Mouse (Mus musculus) embryo, embryonic 11.5 days (tissue): ENCODE results near the gene Atic.

Experiments
- DNase-seq: peaks from one replicate; pipeline ENCODE4 v3.0.0-alpha.2; 2012; ENCODE audit warnings: low read depth, low spot score

Atic gene

DNA sequence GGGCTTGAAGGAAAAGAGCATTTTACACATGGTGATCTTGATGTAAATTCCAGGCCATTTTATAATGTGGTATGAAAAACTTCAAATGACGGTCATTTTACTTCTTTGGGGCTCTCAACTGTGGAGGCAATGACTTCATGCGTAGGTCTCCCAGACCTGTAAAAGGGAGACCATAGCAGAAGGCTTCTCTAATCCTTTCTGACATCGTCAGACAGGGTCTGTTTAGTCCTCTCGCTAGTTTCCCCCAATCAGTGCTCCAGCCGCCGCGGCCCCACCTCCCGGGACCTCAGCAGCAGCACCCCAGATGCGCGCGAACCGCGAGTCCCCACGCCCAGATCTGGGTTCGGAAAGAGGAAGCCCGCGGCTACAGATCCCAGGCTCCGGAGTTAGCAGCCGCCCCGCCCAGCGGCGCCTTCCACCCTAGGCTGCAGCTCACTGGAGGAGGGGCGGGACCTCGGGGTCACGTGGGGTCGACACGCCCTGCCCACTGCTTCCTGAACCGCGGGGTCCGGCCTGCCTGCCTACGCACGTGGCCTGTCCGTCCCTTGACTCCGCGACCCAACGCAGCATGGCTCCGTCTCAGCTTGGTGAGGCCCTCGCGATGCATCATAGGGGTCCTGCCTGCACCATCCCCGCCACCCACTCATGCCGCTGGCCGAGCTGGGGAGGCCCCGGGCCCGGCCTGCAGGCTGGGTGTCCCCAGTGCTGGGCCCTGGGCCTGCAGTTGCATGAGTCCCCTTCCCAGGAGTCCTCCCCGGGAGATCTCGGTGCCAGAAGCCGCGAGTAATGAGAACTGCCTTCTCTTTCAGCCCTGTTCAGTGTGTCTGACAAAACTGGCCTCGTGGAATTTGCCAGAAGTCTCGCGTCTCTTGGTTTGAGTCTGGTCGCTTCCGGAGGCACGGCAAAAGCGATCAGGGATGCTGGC, at the start of gene Atic:
TSS of gene Atic (plus strand) at position 463 of the 925 bp plus-strand sequence.
- DNase-seq, result peak; percentile 89

DNA sequence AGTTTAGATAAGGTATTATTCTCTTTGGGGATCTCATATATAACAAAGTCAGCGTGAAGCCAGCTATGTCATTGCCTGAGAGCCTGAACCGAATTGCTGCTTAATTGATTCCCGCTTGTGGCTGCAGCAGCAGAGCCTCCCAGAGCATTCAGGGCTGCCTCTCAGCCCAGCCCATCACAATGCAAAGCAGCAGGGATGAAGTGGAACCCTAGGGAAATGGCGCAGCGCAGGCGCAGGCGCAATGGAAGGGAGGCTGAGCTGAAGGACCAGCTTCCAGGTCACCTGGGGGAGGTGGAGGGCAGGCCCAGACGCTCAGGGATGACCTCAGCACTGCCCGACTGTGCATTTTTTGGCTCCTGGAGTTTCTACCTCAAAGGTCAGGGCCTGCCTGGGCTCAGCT, 49.7 kb upstream of the Atic start:
- peak; percentile 41 for DNase-seq

DNA sequence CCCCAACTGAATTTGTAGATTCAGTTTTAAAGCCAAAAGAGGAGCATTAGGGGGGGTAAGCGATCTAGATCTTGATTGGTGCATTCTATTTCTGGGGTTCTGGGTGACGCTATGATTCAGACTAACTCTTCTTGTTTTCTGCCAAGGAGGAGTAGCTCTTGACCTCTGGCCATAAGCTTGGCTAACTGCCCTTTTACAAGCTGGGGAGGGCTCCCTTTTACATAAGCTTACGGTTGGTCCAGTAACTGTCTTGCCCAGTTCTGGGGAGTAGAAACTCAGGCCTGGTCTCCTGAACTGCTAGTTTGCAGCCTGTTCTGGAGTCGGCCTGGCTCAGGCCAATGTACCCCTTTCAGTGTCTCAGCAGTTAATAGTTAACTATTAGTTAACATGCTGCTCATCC, 41.9 kb upstream of the Atic start:
- DNase-seq, result no peak

DNA sequence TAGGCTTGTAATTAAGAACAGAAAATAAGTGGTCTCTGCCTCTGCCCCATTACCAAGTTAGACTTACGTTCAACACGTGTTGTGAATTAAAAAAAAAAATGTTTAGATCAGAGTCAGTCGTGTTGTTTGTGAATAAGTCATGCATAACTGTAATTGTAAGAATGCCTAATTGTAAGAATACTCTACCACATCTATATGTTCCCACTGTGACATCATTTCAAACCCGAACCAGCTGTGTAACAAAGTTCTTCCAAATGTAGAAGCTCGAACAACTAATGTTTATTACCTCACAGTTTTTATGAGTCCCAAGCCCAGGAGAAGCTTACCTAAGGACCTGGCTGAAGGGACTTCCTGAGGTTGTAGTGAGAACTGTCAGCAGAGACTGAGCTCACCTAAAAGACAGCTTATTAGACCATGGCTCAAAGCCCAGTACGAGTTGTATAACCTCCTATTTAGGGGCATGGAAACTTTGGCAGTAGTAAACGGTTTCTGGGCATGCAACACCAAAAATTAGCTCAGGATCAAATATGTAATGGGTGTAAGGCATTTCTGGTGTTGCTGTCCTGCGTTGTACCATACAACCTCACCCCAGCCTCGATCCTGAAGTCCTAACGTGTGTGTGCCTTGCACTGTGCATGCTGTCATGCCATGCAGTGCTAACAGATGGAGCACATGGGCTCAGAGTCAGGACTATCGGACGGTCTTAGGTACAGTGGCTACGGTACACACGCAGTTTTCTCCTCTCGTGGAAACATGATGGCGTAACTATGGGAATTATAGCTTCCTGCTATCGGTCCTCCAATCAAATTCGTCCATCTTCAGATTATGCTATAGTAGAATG, 27.9 kb upstream of the Atic start:
- no peak for DNase-seq

DNA sequence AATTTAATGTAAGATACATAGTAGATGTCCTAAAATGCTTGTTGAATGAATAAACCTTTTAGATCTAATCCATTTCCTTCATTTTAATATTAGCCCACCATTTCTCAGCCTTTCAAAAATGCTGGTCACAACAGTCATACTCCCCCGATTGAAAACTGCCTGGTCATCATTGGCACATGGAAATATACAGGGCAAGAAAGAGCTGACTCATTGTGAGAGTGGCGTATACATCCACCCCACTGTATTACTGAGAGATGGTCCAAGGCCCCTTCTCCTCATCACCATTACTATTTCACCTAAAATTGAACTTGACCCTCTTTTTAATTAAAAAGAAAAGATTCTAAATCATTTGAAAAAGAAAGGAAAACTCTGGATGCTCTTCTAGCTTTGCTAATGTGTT, 26.2 kb upstream of the Atic start:
- DNase-seq, result no peak

DNA sequence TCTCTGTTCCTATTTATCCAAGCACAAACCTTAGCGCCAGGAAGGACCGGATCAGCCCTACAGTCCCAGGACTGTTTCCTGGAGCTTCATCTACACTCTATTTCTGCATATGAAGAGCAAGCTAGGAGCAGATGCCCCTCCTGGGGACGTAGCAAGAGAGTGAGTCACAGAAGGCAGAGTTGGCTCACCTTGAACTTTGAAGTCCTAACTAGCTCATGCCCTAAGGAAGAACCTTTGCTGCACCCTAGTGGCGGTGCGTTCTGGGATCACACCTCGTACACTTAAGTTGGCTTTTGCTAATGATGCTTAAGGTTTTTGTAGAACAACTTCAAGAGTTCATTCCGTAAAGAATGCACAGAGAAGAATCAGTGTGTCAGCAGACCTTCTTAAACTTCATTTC, 25.3 kb upstream of the Atic start:
- DNase-seq, result peak; percentile 36

DNA sequence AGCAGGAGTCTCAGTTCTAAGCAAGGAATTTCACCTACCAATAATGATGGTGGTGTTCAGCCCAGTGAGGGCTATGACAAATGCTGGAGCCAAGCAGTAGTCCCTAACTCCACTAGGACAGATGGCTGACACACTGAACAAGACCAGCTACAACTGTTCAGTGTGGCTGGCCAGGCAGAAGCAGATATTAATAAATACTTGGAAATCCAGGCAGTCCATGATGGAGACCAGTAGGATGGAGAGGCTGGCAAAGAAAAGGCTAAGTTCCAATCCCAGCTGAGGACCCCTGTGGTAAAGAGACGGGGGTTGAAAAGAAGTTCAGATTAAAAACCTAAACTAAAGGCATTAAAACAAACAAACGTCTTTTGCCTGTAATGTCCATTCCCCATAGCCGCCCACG, 17.3 kb upstream of the Atic start:
- DNase-seq, result no peak

DNA sequence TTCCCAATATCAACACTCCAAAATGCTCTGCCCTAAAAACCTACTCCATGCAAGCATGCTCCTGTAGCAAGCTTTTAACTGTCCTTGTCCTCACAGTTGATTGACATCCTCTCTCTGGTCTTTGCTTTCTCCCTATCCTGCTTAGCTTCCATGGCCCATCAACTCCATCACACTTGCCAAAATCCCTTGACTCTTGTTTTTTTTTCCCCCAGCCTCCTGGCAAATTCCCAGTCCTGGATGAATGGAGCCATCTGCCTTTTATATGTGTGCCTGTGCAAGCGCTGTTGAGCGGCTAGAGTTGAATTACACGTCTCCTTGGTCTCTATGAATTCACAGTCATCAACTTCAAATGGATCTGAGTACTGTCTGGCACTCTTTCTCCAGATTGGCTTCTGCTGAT, 16.5 kb upstream of the Atic start:
- DNase-seq, result no peak

DNA sequence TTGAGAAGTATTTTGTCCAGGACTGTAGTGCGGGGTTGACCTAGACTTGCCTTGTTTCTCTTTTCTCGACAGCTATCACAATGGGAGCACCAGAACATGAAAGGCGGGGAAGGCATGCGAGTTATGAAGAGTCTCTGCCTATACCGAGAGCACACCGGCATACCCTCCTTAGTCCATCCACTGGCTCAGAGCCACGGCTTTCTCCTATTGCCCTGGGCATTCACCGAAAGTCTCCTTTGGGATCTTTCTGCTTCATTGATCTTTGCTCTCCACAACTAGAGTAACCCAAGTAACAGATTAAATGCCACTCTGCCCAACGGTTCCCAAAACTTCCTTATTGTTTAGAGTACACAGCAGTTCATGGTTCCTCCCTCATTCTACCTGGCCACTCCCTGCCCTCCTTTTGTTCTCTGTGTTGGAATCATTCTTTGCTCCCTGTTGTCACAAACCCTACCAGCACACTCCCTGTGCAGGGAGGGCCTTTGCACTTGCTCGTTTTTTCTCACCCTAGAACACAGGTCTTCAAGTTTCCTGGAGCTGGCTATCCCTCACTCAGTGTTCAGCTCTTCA, 6.2 kb upstream of the Atic start:
- DNase-seq, result no peak

DNA sequence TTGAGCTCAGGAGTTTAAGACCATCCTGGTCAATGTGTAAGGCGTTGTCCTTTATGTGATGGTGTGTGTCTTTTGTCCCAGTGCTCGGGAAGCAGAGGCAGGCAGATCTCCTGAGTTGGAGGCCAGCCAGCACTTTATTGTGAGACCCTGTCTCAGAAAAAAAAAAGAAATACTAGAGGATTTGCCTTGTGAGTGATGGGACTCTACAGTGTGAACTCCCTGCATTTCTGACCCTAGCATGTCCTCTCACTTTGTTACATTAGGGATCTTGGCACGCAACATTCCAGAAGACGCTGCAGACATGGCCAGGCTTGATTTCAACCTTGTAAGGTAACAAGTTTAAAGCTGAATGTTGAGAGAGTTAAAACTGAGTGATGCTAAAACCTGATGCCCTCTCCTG, 3.7 kb downstream of the Atic start:
- DNase-seq, result no peak

DNA sequence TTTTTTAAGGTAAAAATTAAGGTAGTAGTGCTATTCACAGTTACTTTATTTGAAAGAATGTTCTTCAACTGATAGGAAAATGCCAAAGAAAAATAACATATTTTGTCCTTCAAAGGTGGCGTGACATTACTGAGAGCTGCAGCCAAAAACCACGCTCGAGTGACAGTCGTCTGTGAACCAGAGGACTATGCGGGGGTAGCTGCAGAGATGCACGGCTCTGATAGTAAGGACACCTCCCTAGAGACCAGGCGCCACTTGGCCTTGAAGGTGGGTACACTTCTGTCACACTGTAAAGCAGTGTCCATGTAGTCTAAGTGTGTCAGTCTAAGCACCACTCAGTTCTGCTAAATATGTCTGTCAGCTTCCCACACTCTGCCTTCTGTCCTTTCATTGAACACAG, 7.3 kb downstream of the Atic start:
- DNase-seq, result no peak

DNA sequence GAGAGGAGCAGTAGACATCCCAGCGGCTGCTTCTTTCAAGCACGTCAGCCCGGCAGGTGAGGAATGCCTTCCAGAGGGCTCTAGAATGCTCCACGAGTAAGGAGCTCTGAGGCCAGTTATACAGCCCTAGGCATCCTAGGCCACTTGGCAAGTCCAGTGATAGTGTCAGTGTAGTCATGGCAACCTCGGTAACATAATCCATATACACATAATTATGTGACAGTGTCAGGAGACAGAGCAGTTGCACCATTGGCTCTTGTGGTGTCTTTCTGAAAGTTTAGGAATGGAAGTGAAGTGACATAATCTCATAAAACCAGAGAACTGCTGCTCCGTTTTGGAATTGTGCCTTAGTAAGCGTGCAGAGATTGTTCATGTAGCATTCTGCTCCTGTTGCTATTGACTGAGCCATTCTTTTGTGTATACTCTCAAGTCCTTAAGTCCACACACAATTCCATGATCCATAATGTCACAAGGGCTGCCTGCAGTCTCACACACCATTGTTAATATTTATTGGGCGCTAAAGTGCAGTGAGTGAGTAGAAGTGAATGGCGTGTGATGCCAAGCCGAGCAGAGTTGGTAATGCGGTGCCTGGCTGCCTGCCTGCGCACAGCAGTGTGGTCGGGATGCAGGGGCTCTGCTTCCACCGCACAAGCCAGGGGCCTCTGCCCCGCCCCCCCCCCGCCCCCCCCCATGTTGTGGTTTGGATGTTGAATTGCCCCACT, 11.1 kb downstream of the Atic start:
- DNase-seq, result no peak

DNA sequence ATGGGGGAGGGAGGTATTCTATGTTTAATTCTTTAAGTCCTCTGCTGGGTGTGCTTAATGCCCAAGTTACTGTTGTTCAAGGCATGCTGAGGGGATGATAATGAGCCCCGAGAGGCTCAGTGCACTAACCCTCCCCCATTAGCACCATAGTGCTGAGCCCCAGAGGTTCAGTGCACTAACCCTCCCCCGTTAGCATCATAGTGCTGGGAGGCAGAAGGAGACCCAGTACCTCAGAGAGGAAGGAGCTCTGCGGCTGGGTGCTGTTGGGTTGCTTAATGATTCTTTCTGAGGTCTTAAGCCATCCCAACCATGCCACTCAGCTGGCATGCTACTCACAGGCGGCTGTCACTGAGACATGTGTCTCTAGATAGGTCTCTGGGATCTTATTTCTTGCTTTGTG, 13.2 kb downstream of the Atic start:
- DNase-seq, result no peak

DNA sequence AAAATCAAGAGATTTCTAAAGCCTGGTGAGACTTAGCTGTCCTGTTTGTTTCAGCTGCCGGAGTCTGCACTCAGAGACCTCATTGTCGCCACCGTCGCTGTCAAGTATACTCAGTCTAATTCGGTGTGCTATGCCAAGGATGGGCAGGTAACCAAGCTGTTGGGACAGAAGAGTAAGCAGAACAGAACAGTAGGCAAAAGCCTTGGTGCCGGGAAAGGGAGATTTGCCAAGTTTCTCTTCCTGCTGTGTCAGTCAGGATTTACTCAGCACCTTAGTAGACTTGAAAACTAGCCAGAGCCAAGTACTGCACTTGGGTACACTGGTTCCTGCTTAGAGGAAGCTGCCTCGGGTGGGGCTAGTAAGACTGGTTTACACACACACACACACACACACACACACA, 19.0 kb downstream of the Atic start:
- DNase-seq, result no peak

DNA sequence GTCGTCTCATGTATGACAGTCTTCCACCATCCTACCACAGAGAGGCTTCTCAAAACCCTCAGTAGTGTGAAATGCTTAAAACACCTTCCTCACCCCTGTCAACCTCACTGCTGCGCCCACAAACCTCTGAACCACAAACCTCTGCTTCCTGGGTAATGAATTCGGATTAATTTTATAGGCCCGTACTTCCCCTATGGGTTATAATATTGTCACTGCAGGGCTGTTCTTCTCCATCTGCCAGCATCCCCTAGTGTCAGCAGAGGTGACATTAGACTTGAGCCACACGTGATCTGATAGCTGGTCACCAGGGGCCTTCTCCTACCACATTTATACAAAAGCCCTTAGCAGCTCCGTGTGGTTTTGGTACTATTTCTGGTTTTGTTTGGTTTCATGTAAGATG, 19.9 kb downstream of the Atic start:
- no peak for DNase-seq

DNA sequence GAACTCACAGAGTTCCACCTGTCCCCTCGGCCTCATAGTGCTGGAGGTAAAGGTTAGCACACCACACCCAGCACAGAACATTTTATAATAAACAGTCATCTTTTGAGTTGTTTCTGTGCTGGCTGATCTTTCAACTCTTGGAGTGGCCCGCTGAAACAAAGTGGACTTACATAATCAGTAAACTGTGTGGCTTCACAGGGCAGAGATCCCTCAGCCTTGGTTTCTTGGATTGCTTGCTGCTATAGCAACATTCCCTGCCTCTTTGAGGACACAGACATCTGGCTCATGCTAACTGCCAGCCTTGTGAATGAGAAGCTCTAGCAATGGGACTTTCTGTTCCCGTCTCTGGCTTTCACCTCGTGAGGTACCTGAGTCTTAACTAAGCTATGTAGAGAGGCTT, 22.6 kb downstream of the Atic start:
- DNase-seq, result no peak

DNA sequence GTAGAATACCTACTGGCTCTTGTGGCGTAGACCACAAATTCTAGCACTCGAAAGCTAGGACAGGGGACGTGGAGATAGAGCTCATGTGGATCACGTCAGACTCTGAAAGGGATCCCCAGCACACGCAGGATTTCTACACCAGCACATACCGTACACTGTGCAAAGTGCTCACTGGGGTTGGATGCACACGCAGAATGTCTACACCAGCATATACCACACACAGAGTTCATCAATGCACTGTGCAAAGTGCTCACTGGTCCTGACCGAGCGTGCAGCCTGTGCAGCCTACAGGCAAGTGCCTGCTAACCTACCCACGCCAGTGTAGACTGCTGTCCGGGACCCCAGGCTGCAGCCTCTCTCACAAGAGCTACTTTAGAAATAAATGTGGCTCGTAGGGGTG, 23.5 kb downstream of the Atic start:
- no peak for DNase-seq

DNA sequence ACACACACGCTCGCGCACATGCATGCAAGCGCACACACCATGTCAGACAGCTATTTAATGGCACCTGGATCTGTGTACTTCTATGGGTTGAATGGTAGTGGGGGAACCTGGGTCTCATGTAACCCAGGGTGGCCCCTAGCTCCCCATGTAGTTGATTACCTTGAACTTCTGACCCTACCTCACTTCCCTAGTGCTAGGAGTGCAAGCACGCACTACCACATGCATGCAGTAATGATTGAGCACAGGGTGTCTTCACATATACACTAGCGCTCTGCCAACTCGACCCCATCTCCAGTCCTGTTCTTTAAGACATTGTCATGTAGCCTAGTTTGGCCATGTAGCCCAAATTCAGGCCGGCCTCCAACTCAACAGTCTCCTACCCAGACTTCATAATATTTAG, 26.4 kb downstream of the Atic start:
- no peak for DNase-seq

DNA sequence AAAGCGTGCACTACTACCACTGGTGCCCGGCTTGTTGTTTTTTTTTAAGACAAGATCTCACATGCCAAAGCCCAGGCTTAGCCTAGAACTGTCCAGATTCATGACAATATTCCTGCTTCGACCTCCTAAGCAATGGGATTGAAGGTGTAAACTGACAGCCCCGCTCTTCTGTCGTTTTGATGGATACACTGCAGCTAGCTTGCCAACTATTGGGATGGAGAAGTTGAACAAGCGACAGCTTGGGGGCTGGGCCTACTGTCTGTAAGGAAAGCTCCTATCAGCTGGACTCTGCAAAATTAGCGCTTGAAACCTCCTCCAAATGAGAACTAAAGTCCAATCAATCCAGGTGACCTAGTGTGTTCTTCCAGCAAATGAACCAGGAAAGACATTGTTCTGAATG, 26.9 kb downstream of the Atic start:
- DNase-seq, result no peak

DNA sequence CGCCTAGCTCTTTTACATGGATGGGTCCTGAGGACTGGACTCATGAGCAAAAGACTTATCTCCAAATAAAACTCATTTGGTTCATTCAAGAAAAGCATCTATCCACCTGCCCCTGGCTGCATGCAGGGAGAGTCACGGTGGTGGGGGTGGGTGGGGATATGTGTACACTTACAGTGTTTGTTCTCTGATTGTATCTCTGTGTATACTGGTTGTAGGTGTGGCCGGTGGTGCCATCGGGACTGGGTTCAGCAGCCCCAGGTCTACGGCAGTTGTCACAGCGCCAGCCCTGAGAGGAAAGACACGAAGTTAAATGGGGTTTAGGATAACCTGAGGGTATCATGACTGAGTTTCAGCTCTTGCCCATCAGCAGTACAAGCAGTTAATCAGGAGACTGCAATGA, 29.7 kb downstream of the Atic start:
- DNase-seq, result no peak

DNA sequence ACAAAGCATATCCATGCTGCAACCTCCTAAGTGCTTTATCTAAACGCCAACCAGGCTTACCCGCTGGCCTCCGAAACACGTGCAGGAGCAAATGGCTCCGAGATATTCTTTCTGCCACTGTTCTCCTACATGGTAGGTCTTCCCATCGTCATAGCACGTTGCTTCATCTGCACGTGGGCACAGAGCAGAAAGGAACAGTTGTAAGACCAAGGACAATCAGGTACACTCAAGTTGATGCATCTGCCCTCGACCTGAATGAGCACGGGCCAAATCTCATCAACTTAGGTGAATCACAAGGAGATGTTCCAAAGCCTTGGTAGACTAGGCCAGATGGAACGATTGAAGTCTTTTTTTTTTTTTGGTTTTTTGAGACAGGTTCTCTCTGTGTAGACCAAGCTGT, 33.1 kb downstream of the Atic start:
- DNase-seq, result no peak

DNA sequence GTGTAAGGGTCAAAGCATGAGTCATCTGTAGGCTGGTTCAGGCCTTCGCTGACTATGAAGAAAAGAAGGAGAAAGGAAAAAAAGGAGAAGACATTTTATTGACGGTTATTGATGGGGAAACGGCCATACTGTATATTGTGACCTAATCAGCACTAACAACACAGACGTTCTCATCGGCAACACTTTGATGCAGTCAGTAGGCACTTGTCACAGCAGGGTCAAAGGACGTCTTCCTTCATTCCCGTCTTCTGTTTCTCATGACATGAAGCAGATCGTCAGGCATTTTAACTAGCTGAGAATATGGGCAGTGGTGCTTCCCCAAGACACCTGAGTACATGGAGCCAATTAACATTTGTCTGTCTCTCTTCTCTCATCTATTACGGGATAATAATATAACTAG, 36.2 kb downstream of the Atic start:
- no peak for DNase-seq
